Mouse (Mus musculus): ENCODE data around the gene Utp3.
"Not testable (repeated sequence)": the region's sequence is repeated elsewhere in the genome, so short reads cannot be mapped to it uniquely, and the experiment has no call there.

Gene Utp3

GRCm38 (mm10) chr5:88554086-88554886 lies at the start of gene Utp3:
Gene Utp3, plus strand, starts transcription at chr5:88554462.
- DNase-seq (ENCODE audit: extremely low spot score), result peak; percentile 99

- no peak for DNase-seq (ENCODE audit: extremely low spot score)
Measured at GRCm38 (mm10) chr5:88508555-88508954, 45.7 kb upstream of the Utp3 start.

DNA sequence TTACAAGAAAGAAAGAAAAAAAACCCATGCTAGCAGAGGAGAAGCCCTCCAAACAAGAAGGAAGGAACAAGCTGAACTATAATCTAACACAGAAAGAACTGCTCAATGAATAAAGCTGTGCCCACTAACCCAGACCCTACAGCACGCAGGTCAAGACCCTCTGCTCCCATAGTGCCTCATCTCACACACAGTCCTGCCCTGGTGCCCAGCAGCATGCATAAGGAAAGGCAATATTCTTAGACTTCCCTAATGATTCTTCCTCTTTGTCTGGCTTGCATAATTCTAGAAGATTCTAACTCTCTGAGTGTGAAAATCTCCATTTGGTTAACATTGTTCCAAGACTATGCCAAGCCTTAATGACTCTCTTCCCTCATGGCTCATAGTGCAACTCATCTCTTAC lies 45.3 kb upstream of the Utp3 start:
- DNase-seq (ENCODE audit: extremely low spot score), result no peak

DNA sequence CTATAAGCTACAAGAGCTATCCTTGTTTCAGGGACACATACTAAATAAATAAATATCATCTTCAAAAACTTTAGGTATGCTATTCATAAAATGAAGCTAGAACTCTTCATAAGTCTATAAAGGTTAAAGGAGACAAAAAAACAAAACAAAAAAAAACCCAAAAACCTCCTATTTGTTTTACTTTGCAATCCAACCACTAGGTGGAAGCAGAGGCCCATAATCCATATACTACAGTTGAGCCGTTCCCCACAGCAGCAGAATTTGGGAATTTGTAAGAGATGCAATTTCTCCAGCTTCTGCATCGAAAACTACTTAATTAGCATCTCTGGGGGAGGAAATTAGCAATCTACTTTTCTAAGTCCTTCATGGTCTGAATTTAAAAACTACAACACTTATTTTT lies 35.0 kb upstream of the Utp3 start:
- DNase-seq (ENCODE audit: extremely low spot score), result peak; percentile 31

DNA sequence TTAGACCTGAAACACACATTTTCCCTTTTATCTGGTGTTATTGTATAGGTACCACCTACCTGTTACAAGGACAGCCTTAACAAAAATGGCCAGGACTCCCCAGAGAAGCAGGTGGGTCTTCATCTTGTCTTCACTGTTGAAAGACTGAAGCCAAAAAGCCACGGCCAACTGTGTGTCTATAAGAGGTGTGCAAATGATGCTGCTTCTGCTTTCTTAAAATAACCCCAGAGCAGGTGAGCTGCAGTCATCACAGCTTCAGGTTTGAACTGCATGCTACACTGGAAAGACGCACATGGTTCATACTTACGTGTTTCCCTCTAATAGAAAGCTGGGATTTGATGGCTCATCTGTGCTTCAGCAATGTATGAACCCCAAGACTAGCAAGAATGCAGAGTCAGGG lies 26.6 kb upstream of the Utp3 start, which contains the start of gene Jchain:
Gene Jchain (minus strand): TSS at position 235 of the 400 bp plus-strand sequence.
- no peak for DNase-seq (ENCODE audit: extremely low spot score)

- no peak for DNase-seq (ENCODE audit: extremely low spot score)
Measured at GRCm38 (mm10) chr5:88530908-88531307, 23.4 kb upstream of the Utp3 start.

GRCm38 (mm10) chr5:88534697-88535096 lies 19.6 kb upstream of the Utp3 start:
- DNase-seq (ENCODE audit: extremely low spot score), result no peak

- DNase-seq (ENCODE audit: extremely low spot score), result no peak
Measured at GRCm38 (mm10) chr5:88540845-88541244, 13.4 kb upstream of the Utp3 start.

DNA sequence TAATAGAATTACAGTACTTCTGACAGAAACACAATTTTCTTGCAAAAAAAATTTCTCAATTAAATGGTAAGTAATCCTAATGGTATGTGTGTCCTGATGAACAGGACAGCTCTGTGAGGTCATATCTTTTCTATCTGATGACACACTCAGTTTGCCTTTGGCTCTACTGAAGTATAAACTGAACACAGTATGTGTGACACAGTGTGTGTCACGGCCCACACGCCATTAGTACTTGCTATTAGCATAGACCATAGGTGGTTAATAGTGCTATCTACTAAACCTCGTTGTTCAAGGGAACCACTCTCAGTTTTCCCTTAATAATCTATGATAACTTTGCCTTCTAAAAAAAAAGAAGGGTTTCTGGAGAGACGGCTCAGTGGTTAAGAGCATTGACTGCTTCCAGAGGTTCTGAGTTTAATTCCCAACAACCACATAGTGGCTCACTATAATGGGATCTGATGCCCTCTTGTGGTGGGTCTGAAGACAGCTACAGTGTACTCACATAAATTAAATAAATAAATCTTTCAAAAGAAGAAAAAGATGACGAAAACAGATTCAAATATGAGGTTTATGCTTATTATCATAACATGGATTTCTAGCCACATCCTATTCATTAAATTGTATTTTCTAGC lies 11.5 kb upstream of the Utp3 start:
- DNase-seq (ENCODE audit: extremely low spot score), result peak; percentile 39

- DNase-seq (ENCODE audit: extremely low spot score), result not testable (repeated sequence)
Measured at GRCm38 (mm10) chr5:88544411-88544810, 9.9 kb upstream of the Utp3 start.

- DNase-seq (ENCODE audit: extremely low spot score), result no peak
Measured at GRCm38 (mm10) chr5:88545536-88545935, 8.7 kb upstream of the Utp3 start.

GRCm38 (mm10) chr5:88553271-88554085 lies 784 bp upstream of the Utp3 start:
- peak; percentile 17 for DNase-seq (ENCODE audit: extremely low spot score)

- no peak for DNase-seq (ENCODE audit: extremely low spot score)
Measured at GRCm38 (mm10) chr5:88558991-88559390, 4.7 kb downstream of the Utp3 start.

- DNase-seq (ENCODE audit: extremely low spot score), result no peak
Measured at GRCm38 (mm10) chr5:88561080-88561814, 7.0 kb downstream of the Utp3 start.

- DNase-seq (ENCODE audit: extremely low spot score), result no peak
Measured at GRCm38 (mm10) chr5:88562863-88563780, 8.9 kb downstream of the Utp3 start.

GRCm38 (mm10) chr5:88564501-88565147 lies 10.4 kb downstream of the Utp3 start, which contains the start of gene Rufy3:
Gene Rufy3, plus strand, starts transcription at chr5:88565040.
- peak; percentile 84 for DNase-seq (ENCODE audit: extremely low spot score)

- peak; percentile 66 for DNase-seq (ENCODE audit: extremely low spot score)
Measured at GRCm38 (mm10) chr5:88565148-88566033, 11.1 kb downstream of the Utp3 start.

DNA sequence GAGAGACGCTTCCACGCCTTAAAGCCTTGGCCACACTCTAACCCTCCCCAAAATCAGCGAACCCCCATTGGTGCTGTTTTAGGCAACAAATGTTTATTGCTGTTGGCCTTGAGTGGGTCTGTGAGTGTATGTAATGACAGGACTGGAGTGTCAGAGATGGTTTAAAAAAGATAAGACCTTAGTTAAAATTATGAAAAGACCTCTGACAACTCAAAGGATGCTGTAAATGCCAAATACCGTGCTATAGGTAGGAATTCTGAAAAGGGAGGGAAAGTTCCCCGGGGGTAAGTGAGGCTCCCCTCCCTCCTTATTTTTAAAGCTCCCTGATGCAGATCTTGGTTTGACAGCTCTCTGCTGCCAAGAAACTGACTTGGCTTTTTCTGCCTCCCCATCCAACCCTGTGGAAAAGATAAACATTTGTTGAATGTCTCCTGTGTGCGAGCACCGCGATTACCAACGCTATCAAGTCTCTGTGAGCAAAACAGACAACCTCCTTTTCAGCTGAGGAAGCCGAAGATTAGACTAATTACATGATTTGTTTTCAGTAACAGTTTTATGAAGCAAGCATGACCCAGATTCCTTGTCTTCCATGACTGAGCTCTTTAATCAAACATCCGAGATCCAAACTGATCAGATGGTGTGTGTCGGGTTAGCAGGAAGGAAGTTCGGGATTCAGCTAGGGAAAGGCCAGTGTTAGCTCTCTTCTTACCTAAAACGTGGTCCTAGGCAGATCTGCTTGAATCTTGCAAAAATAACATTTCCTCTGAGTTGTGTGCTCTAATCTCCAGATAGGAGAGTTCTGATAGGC lies 12.0 kb downstream of the Utp3 start:
- DNase-seq (ENCODE audit: extremely low spot score), result no peak

Data from embryo, embryonic 9.5 days (tissue).